Mouse (Mus musculus): ENCODE results near the gene Myh7b.

Gene Myh7b

DNA sequence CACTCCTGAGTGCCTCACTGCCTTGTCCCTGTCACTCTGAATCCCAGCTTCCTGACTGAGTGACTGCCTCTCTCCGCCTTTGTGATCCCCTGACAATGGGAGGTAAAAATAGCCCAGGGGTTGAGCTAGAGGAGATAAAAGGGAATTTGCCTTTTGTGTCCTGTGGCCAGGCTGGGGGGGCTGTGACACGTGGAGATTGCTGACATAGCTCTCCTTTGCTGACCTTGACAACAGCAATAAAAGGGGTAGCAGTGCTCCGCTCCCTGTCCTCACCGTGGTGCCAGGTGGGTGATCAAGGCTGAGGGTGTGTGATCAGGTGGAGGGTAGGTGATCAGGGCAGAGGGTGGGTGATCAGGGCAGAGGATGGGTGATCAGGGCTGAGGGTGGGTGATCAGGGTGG, at the start of gene Myh7b:
Gene Myh7b, plus strand, starts transcription at position 235 of the 400 bp plus-strand sequence.
- in situ Hi-C loops (cut with MseI, MboI): no loop called here

DNA sequence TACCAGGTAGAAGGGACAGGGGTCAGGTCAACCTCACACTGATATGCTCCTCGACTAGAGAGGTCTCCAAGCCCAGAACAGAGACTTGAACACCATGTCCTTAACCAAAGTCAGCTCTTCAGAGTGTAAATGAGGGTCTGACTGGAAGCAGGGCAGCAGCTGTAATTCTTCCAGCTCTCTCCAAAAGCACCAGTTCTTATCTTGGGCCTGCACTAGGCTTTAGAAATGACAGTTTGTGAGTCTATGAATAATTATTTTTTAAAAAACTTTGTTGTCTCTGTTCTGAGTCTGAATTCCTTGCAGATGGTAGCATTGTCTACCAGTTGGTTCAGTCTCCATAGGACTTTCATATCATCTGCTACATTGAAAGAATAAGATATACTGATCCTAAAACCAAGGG, 48.8 kb upstream of the Myh7b start:
- in situ Hi-C loops (cut with MseI, MboI): no loop called here

DNA sequence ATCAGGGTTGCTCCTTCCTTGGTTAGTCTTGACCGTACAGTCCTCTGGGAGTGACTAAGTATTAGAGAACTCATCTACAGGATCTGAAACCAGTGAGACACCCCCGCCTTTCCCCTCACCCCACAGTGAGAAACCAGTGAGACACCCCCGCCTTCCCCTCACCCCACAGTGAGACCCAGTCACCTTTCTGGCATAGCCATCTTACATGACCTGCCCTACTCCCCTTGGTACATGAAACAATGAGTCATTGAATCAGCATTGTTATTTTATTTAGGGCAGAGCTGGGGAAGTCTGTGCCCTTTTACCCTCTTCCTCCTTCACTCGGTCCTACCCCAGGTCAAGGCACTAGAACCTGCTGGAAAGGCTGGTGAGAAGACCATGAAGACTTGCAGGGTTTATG, 48.1 kb upstream of the Myh7b start:
- in situ Hi-C loops (cut with MseI, MboI): no loop called here

DNA sequence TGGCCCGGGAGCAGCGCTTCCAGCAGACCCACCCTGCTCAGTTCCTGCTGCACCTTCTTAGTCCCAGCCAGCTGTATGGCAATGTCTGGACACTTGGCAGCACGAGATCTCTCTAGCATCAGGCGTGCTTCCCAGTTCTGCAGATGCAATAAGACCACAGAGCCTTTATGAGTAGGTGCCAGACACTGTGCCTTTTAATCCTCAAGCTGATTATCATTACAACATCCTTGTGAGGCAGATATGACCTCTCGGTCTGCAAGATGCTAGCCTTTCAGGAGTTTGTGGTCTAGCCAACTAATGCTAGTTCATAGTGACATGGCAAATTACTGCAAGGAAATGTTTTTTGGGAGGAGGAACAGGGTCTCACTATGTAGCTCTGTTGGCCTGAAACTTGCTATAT, 43.3 kb upstream of the Myh7b start:
- in situ Hi-C loops (cut with MseI, MboI): no loop called here

DNA sequence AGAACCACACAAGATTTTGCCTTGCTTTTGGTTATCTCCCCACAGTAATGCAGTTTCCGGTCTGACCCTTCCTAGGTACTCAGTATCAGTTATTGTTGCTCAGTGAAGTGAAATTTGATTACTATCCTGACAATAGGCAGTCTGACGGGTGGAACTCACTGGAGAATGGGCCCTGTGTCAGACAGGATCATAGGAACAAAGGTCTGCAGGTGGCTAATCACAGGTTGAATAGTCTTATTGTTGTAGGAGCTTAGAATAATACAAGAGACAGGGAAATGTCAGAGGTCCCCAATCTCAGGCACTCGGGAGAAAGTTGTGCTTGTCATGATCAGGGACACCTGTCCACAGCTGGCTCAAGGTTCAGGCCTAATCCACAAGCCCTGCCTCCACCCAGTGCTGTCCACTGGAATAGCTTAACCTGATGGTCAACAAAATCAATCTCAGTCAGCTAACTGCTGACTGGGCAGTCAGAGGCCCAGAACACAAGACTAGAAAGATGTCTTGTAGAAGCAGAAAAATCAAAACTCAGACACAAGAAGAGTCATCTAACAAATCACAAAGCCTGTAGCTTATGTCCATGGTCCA, 41.7 kb upstream of the Myh7b start:
- in situ Hi-C loops (cut with MseI, MboI): no loop called here

DNA sequence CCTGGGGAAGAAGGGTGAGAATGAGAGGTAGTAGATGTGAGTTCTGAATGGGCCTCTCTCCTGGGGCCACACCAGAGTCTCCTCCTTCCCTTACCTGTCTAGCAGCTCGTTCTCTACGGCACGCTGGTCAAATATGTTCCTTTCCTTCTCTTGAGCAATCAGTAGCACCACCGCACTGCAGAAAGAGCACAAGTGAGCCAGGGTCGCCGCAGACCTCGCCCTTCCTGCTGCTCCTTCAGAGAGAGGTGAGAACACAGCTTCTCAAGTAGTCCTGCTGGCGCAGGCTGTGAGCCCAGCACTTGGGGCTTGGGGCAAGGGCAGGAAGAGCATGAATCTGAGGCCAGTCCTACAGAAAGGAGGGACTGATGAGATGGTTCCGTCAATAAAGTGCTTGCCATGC, 38.0 kb upstream of the Myh7b start:
- in situ Hi-C loops (cut with MseI, MboI): no loop called here

DNA sequence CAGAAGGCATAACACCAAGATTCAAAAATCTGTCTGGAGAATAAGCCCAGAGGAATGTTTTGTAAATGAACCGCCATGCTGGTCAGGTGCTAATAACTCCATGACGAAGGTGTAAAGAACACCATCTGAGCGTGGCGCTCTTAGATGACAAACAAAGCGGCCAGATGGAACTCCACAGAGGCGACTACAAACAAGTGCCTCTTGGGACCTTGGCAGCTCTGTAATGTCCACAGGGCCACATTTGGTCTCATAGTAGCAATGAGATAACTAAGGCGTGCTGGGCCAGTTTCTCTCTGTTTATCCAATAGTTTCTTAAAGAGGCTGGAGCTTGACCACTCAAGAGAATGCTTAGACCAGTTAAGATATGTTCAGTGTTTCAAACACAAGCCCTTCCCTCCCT, 37.0 kb upstream of the Myh7b start:
- in situ Hi-C loops (cut with MseI, MboI): no loop called here

DNA sequence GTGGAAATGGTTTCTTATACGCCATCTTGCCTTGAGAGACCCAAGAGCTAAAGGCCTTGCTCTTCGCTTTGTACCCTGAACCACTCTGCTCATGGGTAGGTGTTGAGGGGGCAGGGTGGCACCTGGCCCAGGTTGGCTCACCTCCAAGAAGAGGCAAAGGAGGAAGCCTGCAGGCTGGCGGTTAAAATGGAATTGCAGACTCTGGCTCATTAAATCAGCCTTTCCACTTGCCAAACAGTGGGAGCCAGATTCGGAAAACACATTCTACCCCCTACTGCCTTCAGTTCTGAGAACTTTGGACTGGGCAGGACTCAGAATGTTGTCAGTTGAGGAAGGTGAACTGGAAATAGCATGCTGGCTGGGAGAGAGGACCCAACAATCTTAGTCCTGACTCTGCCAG, 36.3 kb upstream of the Myh7b start:
- in situ Hi-C loops (cut with MseI, MboI): loop anchor here in 1 of 2 experiments (5.0 kb wide), 1 partner anchor 57 kb away; the partner anchor contains the start of genes Acss2 and Ggt7

DNA sequence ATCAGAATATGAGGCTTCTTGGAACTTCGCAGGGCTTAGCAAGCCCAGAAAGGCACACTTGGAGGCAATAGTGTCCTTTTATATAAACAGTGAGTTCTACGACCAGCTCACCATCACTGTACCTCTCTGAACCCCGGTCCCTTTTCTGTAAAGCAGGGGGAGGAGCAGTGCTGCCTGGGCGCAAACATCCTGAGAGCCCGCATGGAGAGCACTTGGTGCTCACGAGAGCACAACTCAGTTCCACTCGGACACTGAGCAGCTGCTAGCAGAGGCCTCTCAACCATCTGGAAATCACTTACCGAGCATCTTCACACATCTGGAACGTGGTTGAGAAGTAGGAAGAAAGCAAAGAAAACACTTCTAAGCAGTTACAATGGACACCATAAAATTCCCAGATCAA, 34.4 kb upstream of the Myh7b start:
- in situ Hi-C loops (cut with MseI, MboI): loop anchor here in 1 of 2 experiments (5.0 kb wide), 1 partner anchor 59 kb away; the partner anchor contains the start of genes Acss2 and Ggt7

DNA sequence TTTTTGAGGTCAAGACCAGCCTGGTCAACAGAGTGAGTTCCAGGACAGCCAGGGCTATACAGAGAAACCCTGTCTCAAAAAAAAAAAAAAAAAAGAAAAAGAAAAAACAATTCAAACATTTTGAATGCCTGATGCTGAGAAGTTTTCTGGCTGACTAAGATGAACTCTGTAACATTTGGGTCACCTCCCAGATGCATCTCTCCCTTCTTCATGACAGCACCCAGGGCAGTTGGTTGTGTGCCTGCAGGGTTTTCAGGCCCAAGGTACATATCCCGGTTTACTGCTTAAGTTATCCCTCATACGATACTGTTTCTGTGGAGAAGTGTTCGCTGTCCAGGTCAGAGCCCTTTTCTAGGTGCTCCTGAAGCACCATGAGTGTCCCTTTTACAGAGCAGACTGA, 30.7 kb upstream of the Myh7b start:
- in situ Hi-C loops (cut with MseI, MboI): loop anchor here in 1 of 2 experiments (10.0 kb wide), 1 partner anchor 56 kb away; no protein-coding TSS in a partner anchor

DNA sequence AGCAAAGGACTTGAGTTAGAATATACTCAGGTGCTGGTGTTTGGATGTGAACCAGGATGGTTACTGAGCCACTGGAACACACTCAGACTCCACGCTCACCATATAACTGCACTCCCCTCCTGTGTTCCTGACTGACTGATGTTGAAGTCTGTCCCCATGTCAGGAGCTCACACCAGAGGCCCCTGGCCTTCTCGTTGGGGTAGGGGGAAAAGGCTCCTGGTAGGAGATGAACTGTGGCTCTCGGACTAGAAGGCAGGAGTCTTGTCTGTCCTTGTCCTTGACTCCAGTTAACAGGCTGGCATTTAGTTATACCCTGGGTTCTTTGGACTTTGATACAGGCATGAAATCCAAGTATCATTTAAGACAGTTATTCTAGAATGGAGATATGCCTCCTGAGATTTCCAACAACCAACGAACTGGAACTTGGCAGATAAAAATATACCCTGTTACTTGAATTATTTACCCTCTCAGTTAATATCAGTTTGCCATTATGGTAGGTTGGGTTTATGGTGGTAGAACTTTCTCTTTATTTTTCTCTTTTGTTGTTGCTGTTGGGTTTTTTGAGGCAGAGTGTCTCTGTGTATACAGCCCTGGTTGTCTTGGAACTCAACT, 28.5 kb upstream of the Myh7b start:
- in situ Hi-C loops (cut with MseI, MboI): loop anchor here in 1 of 2 experiments (10.0 kb wide), 1 partner anchor 58 kb away; no protein-coding TSS in a partner anchor

DNA sequence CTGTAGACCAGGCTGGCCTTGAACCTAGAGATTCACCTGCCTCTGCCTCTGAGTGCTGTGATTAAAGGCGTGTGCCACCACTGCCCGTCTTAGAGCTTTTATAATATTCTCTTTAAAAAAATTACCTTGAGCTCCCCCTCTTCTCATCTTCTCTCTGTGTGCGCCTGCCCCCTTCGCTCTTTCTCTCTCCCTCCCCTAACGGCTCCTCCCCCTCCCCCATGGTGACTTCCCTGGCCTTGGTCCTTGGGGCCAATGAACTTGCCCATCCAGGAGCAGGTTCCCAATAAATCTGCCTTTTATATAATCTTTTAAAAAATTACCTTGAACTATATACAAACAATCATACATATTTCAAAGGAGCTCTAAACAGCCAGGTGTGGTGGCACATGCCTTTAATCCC, 28.0 kb upstream of the Myh7b start:
- in situ Hi-C loops (cut with MseI, MboI): loop anchor here in 1 of 2 experiments (10.0 kb wide), 1 partner anchor 58 kb away; no protein-coding TSS in a partner anchor

DNA sequence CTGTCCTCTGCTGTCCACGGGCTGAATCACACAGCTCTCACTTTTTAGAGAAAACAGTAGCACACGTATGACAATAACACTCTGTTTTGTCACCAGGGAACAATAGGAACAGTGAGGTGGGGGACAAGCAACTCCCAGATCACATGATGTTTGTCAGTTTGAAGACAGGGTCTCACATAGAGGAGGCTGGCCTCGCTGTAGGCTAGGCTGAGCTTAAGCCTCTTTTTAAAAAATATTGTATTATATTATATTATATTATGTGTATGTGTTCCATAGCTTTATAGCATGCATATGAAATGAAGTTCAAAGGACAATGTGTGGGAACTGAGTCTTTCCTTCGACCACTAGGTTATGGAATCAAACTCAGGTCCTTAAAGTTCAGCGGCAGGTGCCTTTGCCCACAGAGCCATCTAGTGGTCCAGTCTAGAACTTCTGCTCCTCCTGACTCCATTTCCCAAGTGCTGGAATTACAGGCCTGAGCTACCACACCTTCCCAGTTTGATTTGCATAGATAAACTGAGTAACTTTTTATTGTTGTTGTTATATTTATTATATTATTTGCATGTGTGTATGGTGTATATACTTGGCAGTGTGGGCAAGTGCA, 27.0 kb upstream of the Myh7b start:
- in situ Hi-C loops (cut with MseI, MboI): loop anchor here in 1 of 2 experiments (10.0 kb wide), 1 partner anchor 59 kb away; no protein-coding TSS in a partner anchor

DNA sequence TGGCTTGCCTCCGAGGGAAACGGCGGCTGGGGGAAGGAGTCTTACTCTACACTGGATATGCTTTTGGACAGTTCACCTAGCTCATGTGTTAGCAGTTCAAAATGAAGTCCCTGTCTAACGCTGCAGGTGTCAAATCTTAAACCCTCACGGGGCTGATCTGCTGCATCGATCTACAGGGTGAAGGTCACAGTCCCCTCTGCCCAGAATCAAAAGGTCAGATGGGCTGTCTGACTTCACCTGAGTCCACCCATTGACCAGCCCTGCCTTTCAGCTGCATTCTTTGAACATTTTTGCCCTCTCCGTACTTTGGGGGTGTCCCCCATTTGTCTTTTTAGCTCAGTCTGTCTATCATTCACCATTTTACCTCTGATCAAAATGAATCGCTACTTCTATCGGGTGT, 25.9 kb upstream of the Myh7b start:
- in situ Hi-C loops (cut with MseI, MboI): loop anchor here in 1 of 2 experiments (10.0 kb wide), 1 partner anchor 60 kb away; no protein-coding TSS in a partner anchor

DNA sequence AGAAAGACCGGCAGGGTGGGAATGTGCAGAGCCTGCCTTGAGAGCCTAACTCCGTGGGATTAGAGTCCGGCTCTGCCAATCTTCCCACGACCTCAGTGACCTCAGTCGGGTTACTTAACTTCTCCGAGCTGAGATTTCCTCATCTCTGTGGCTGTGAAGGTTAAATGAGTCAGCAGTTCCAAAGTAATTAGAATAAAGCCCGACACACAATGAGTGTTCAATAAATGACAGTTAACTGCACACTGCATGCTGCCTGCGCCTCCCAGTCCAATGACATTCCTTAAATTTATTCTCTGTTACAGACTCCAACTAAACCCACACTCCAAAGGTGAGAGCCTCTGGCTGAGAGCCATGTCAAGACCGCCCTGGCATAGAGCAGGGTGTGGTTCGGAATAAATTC, 25.5 kb upstream of the Myh7b start:
- in situ Hi-C loops (cut with MseI, MboI): loop anchor here in 1 of 2 experiments (10.0 kb wide), 1 partner anchor 61 kb away; no protein-coding TSS in a partner anchor

DNA sequence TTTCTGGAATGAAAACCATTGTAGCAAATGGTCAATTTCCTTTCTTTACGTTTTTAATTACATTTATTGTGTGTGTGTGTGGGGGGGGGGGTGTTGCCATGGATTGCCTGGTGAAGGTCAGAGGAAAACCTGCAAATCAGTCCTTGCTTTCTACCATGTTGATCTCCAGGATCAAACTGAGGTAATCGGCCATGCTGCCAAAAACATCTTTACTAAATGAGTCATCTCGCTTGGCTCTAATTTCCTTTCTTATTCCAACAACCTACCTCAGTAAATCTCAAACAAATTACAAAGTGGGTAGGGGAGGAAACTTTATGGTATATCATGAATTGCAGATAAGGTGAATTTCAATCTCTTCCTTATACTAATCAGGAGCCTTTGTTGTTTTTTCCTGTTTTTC, 22.9 kb upstream of the Myh7b start:
- in situ Hi-C loops (cut with MseI, MboI): loop anchor here in 1 of 2 experiments (10.0 kb wide), 1 partner anchor 63 kb away; no protein-coding TSS in a partner anchor

DNA sequence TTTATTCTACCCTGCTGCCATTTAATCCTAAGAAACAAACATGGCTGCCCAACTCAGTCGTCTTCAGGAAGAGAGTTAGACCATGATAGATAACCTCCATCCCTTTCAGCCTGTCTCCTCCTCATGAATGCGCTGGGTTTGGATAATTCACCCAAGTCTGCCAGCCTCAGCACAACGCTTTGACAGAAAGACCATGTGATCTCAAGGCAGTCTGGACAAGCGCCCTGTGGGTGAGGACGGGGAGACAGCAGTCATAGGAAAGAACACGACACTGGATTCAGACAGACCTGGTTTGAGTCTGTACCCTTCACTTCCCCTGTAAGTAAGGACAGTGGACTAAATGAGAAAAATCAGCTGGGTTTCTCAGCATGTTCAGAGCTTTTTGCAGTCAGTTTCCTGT, 21.5 kb upstream of the Myh7b start:
- in situ Hi-C loops (cut with MseI, MboI): loop anchor here in 1 of 2 experiments (10.0 kb wide), 1 partner anchor 65 kb away; no protein-coding TSS in a partner anchor

DNA sequence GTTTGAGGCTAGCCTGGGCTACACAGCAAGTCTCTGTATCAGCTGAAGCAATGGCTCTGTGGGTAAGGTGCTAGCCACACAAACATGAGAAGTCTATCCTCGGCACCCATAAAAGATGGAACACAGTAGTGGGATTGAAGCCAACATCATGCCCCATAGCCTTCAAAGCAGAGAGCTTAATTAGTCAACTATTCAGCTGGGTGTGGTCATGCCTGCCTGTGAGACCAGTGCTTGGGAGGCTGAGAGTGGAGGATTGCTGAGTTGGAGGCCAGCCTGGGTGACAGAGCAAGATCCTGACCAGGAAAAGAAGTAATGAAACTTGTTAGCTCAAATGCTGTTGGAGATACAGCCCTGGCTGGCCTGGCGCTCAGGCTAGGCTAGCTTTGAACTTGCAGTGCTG, 20.1 kb upstream of the Myh7b start:
- in situ Hi-C loops (cut with MseI, MboI): no loop called here

DNA sequence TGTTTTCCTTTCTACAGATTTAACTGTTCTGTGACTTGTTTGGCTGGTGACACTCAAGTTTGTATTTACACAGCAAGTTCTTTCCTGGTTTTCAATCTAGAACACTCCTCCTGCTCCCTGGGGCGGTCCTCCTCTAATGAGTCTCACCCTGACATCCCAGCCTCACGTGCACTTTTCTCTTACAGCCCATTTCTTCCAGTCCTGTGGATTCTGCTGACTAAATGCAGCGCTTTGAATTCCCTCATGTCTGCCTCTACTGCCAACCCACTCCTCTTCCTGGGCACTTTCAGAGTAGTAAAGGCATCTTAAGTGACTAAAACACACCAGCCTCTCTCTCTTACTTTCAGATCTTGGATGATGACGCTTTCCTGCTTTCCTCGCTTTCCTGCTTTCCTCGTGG, 19.3 kb upstream of the Myh7b start:
- in situ Hi-C loops (cut with MseI, MboI): no loop called here

DNA sequence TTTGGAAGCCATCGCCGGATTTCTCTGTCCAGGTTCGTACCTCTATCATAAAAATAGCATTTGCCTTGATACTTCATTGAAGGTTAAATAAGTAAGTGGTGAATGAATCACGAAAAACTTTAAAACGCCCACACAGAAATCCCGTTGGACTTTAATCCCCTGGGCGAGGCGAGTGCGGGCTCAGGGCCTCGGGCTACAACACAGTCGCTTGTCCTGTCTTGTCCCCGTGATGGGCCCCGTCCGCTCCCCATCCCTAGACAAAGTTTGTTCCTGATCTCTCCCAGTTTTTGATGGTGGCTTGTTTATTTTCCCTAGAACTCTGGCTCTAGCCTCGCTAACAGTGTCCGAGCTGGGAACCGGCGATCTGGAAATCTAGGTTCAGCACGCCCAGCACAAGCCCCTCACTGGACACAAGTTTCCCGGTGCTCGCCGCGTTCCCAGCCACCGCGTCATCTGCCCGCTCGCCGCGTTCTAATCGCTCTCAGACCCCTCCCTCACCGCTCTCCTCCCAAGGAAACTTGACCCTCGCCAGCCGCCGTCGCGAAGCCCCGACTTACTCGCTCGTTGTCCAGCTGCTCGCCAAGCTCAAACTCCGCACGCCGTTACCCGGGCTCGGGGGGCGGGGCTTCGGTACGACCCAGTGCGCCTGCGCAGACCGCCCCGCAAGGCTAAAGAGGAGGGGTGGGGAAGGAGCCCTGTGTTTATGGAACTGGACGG, 18.7 kb upstream of the Myh7b start, which contains the start of gene Gss:
Gene Gss, minus strand, starts transcription at position 674 of the 717 bp plus-strand sequence.
- in situ Hi-C loops (cut with MseI, MboI): no loop called here

DNA sequence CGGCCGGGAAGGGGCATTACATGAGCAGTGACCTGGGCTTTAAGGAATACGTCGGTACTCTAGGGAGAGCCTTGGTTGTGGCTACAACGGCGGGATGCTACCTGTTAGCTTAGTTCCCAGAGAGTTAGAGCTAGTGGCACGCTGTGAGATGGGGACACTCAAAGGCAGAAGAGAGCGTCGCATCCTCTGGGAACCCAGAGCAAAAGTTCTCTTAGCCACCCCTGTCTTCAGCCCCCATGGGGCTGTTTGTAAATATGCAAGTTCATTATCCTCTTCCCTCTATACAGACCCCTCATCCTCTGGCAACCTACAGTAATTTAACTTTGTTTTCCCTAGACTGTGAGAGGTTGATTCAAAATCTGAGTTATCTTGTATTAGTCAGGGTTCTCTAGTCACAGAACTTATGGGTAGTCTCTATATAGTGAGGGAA, 18.1 kb upstream of the Myh7b start:
- in situ Hi-C loops (cut with MseI, MboI): no loop called here

DNA sequence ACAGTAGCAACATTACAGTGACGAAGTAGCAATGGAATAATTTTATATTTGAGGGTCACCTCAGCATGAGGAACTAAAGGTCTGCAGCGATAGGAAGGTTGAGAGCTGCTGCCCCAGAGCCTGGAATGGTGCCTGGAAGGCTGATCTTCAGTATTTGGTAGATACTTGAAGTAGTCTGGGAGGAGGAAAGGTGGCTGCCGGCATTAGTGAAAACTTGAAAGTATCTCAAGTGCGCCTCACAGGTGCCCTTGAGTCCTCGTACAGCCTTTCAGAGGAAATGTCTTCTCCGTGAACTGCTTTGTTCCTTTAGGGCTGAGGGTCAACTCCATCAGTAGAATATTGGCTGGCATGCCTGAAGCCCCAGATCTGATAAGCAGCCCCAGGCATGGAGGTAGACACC, 15.5 kb upstream of the Myh7b start:
- in situ Hi-C loops (cut with MseI, MboI): no loop called here

Measured in mouse trophoblast stem cell (cell line).